Mouse (Mus musculus) erythroblast, embryonic 14.5 days (primary cell): ENCODE results near the gene Pcca. TPM values are rescaled to one million over a fixed set of nuclear protein-coding genes. Genes with fewer than 3 reads are reported as not detected.

ENCODE experiments used
- H3K27me3 ChIP-seq: 2 replicates; pipeline ENCODE4 v1.6.1; 2012; ENCODE audit warnings: inconsistent platforms; ENCODE audit not compliant: control insufficient read depth
- H3K36me3 ChIP-seq: 2 replicates; pipeline ENCODE4 v1.6.1; 2012; ENCODE audit warnings: mild to moderate bottlenecking, inconsistent platforms; ENCODE audit not compliant: control insufficient read depth
- H3K4me1 ChIP-seq: 2 replicates; pipeline ENCODE4 v1.6.1; 2012; ENCODE audit warnings: inconsistent platforms; ENCODE audit not compliant: control insufficient read depth
- H3K4me3 ChIP-seq: replicated peaks from 2 replicates; pipeline ENCODE3; 2012; ENCODE audit warnings: moderate library complexity, mild to moderate bottlenecking, inconsistent platforms
- H3K9me3 ChIP-seq: 2 replicates; pipeline ENCODE4 v1.6.1; 2012; ENCODE audit warnings: low read length, inconsistent platforms, mixed read lengths; ENCODE audit not compliant: control insufficient read depth
- GATA1 ChIP-seq: IDR thresholded peaks from 2 replicates; pipeline ENCODE4 v1.6.1; 2012; ENCODE audit warnings: low read length, inconsistent platforms, mixed read lengths
- TAL1 ChIP-seq: IDR thresholded peaks from 3 replicates; pipeline ENCODE4 v1.6.1; 2012; ENCODE audit warnings: low read length, inconsistent platforms, mixed read lengths
- polyA plus RNA-seq: library from polyadenylated mRNA; stranded (reverse); fragments of >175 nt; gene quantifications from 2 replicates; pipeline ENCODE4 v1.2.3, GENCODE M21; 2012

The Pcca gene
- polyA plus RNA-seq, 1 experiment: 0.07 TPM

DNA sequence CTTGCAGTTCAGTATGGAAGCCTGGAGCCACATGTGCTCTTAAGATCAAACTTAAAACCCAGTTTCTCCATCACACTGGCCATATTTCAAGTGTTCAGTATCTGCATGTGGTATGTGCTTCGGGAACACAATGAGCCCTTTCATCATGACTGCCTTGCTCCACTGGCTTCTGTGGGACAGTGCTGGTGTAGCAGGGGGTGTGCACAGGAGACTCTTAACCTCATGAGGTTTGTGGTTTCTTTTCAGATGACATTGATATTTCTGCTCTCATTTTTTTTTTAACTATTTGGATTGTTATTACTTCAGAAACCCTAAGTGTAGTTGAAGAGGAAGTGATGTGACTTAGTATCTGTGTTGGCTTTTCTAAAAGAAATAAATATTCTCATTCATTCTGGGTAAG, 180.8 kb downstream of the Pcca start:
- H3K9me3 ChIP-seq: no peaks in the 10 kb centered on the region
- H3K36me3 ChIP-seq: no peaks in the 10 kb centered on the region
- no peak overlapping the region for H3K4me3 ChIP-seq

DNA sequence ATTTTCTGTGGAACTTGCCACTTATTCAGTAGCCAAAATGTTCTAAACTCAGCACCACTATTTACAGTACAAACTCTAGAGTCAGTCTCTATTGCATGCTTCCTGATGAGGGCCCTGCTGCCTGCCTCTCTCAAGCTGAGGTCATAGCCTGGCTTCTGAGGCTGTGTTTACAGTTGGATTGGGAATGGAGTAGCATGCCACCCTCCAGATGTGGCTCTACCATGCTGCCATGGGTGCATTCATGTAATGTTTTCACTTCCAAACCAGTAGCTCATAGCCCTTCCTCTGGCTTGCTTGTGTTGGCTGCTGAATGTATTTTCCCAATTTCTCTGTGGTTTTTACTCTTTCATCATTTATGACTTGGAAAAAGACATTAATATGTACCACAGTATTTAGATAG, 181.9 kb downstream of the Pcca start:
- no peaks in the 10 kb centered on the region for H3K4me1 ChIP-seq
- no peaks in the 10 kb centered on the region for H3K9me3 ChIP-seq
- no peaks in the 10 kb centered on the region for H3K36me3 ChIP-seq
- no peak overlapping the region for H3K4me3 ChIP-seq
- H3K27me3 ChIP-seq: no peaks in the 10 kb centered on the region
- TF ChIP-seq TAL1 (no peak), GATA1 (no peak)

More for the DNA sequence above, 180.8 kb downstream of the Pcca start:
- Histone ChIP-seq H3K27me3 (no peaks in the 10 kb centered on the region), H3K4me1 (no peaks in the 10 kb centered on the region)
- no peak for TF ChIP-seq TAL1
- TF ChIP-seq GATA1: no peak

DNA sequence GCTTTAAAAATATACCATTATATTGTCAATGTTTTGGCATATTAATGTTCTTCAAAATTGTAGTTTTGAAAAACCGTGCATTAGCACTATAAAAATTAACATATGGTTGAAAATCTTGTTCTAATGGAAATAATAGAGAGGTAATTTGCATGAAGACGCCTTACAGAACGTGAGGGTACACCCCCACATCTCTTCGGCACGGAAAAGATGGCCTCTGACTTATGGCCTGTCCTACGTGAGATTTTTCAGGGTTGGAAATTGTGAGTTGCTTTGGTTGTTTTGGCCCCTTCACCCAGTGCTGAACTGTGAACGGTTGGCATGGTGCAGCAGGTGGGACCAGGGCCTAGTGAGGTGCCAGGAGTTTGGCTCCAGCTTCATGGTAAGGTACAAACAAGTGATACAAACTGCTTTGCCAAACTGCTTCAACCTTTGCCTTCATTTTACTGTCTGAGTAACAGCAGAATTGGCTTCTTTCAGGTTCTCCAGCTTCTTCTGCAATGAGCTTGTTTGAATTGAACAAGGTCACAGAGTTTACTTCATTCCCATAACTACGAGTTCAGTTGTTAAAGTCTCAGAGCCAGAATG, 185.5 kb downstream of the Pcca start:
- TF ChIP-seq GATA1: no peak
- TF ChIP-seq TAL1: no peak
- no peaks in the 10 kb centered on the region for H3K4me1 ChIP-seq
- no peaks in the 10 kb centered on the region for H3K9me3 ChIP-seq
- H3K27me3 ChIP-seq: no peaks in the 10 kb centered on the region
- no peak overlapping the region for H3K4me3 ChIP-seq
- no peaks in the 10 kb centered on the region for H3K36me3 ChIP-seq

DNA sequence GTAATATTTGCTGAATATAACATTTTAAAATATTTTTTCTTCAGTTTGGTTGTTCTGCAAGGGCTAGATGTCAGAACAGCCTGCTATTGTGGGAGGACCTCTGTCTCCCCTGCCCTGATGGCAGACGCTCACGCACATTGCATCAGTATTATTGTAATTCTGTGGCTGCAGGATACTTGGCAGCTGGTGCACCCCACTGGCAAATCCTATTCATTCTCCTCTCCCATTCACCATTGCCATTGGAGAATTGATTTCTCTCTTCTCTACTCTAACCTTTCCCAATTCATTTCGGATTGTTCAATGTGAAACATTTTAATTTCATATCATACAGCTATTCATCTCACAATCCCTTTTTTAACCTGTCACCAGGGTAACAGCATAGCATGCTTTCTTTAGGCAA, 186.9 kb downstream of the Pcca start:
- no peaks in the 10 kb centered on the region for H3K27me3 ChIP-seq
- no peaks in the 10 kb centered on the region for H3K9me3 ChIP-seq
- H3K36me3 ChIP-seq: no peaks in the 10 kb centered on the region
- no peak overlapping the region for H3K4me3 ChIP-seq
- TF ChIP-seq GATA1: no peak
- TF ChIP-seq TAL1: no peak
- H3K4me1 ChIP-seq: no peaks in the 10 kb centered on the region

DNA sequence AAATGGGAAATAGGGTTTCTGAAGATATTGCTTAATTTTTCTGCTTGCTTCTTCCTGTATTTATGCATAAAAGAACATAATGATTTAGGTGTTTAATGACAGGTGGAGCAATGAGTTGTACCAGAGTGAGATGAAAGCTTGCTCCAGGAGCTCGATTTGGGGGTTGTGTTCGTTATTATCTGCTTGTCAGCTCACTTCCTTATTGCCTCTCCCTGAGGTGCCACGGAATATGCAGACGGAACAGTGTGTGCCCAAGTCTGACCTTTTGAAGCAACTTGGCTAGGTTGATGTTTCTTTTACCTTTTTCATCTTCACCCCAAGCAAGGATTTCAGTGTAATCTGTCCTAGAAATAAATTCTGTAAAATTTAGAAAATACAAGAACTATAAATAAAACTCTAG, 187.6 kb downstream of the Pcca start:
- Histone ChIP-seq H3K27me3 (no peaks in the 10 kb centered on the region), H3K4me1 (no peaks in the 10 kb centered on the region)

DNA sequence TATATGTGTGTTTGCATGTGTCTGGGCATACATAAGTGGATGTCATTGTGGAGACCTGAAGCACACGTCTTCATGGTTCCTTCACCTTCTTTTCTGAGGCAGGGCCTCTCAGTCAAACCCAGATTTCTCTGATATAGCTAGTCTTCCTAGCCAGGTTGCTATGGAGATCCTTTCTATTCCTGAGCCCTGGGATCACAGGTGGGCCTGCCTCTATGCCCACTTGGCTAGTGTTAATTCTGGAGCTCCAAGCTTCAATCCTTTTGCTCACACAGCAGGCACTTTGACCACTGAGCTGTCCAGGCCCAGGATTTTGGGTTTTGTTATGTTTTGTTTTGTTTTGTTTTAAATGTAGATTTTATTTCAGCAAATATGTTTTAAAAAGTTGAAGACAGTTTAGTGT, 192.3 kb downstream of the Pcca start:
- no peak for TF ChIP-seq TAL1
- TF ChIP-seq GATA1: no peak
- H3K9me3 ChIP-seq: no peaks in the 10 kb centered on the region
- H3K36me3 ChIP-seq: no peaks in the 10 kb centered on the region
- no peaks in the 10 kb centered on the region for H3K27me3 ChIP-seq
- no peak overlapping the region for H3K4me3 ChIP-seq
- no peaks in the 10 kb centered on the region for H3K4me1 ChIP-seq

More for the DNA sequence above, 187.6 kb downstream of the Pcca start:
- H3K9me3 ChIP-seq: no peaks in the 10 kb centered on the region
- H3K36me3 ChIP-seq: no peaks in the 10 kb centered on the region
- TF ChIP-seq TAL1 (no peak), GATA1 (no peak)
- H3K4me3 ChIP-seq: no peak overlapping the region

DNA sequence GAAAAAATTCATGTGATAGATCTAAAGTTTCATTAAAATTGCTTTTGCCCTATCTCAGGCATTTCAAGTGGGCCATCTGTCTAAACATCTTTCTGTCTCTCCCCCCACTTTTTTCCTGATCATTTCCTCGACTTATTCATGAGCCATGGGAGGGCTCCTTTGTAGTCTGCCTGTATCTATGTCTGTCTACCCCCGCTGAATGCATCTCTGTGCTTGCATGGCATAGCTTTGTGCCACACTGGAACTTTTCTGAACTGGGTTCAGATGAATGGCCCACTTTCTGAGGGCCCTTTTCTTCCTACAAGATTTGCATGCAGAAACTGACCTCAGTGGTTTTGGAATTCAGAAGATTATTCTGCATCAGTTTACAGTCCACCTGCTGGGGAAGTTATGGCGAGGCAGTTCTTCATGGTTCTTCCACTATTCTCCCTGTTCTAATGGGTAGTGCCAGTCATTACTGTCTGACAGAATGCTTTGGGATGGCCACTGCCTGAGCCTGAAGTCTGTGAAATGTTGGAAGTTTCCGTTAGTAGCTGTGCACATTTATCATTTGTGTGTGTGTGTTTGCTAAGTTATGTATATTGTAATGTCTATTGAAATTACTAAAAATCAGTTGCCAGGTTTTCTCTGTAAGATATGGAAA, 195.4 kb downstream of the Pcca start:
- H3K27me3 ChIP-seq: no peaks in the 10 kb centered on the region
- no peaks in the 10 kb centered on the region for H3K9me3 ChIP-seq
- H3K36me3 ChIP-seq: no peaks in the 10 kb centered on the region
- TF ChIP-seq TAL1 (no peak), GATA1 (no peak)
- H3K4me3 ChIP-seq: no peak overlapping the region
- no peaks in the 10 kb centered on the region for H3K4me1 ChIP-seq

DNA sequence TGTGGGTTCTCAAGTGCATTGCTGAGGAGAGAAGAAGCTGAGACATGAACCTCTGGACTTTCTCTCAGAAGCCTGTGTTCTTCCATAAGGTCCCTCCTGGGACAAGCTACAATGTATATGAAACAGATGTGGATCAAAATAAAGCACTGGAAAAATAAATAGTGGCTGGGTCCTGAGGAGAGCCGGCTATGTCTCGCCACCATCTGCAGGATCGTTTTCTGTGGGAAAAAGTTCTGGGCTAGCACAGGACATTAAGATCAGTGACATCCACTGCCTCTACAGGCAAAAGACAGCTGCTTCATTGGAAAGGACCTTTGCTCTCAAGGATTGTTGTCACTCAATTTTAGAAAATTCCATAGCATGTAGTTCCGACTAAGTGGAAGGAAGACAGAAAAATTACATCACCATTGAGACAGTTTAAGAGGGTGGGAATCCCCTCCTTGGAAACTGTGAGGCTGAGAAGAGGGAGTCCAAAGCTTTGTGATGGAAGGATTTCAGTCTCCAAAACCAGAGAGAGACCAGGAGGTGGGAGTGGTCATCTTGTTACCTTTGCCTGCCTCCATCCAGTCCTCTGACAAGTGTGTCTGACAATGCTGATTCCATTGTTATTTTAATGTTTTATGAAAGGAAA, 196.9 kb downstream of the Pcca start:
- Histone ChIP-seq H3K9me3 (no peaks in the 10 kb centered on the region), H3K36me3 (no peaks in the 10 kb centered on the region), H3K4me1 (no peaks in the 10 kb centered on the region), H3K4me3 (no peak overlapping the region), H3K27me3 (no peaks in the 10 kb centered on the region)
- no peak for TF ChIP-seq GATA1
- TF ChIP-seq TAL1: no peak

DNA sequence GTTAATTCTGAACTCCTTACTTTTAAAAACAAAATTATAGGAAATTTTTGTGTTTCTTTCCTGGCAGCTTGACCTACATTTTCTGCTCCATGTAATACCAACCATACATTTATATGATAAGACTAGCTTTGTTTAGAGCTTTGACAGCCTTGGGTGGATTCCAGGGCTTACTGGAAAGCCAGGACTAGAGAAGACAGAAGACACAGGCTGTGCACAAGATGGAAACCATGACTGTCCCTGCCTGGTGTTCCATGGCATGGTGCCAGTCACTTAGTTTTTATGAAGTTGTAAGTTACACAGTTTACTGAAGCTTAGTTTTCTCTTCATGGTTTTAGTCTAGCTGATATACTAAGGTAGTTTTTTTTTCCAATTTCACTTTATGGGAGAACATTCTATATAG, 202.7 kb downstream of the Pcca start:
- no peak overlapping the region for H3K4me3 ChIP-seq
- no peaks in the 10 kb centered on the region for H3K27me3 ChIP-seq
- H3K9me3 ChIP-seq: no peaks in the 10 kb centered on the region
- H3K4me1 ChIP-seq: no peaks in the 10 kb centered on the region
- no peaks in the 10 kb centered on the region for H3K36me3 ChIP-seq
- no peak for TF ChIP-seq GATA1
